Mouse (Mus musculus): ENCODE measurements around the gene Oas2.
A peak's percentile ranks its signal among the peaks of the same experiment; 100 is the strongest.

The Oas2 gene

DNA sequence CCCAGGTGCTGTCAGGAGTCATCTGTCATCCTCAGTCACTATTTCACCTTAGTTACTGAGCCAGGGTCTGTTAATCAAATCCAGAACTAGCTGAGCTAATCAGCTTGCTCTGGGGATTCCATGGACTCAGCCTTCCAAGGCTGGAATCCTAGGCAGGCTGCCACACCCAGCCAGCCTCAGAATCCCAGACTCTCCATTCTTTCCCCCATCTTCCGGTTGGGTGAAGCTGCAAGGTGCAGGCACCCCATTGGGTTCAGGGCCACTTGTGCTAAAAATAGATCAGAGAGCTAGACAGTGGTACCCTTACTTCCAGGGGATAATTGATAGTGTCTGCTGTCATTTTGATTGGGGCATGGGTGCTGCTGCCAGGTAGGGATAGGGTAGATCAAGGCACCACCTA is 16.9 kb downstream of the Oas2 start:
- no peak for DNase-seq (ENCODE audit: low spot score in 2 of 2)

DNA sequence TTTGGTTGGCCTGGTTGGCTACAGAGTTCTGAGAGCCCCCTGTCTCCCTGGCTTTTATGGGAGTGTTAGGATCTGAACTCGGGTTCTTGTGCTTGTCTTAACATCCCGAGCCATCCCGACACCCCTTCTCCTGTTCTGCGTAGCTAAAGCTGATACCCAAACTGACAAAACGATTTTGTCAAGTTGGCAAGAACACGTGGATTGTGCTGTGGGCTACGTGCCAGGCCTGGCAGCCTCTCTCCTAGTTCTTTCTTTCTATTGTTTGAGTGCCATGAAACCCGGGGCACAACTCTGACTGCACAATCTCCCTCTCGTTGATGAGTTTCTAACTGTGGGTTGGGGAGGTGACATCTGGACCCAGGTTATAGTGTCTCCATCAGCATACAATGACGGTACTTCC is 20.3 kb downstream of the Oas2 start:
- DNase-seq (ENCODE audit: low spot score in 2 of 2): no peak

DNA sequence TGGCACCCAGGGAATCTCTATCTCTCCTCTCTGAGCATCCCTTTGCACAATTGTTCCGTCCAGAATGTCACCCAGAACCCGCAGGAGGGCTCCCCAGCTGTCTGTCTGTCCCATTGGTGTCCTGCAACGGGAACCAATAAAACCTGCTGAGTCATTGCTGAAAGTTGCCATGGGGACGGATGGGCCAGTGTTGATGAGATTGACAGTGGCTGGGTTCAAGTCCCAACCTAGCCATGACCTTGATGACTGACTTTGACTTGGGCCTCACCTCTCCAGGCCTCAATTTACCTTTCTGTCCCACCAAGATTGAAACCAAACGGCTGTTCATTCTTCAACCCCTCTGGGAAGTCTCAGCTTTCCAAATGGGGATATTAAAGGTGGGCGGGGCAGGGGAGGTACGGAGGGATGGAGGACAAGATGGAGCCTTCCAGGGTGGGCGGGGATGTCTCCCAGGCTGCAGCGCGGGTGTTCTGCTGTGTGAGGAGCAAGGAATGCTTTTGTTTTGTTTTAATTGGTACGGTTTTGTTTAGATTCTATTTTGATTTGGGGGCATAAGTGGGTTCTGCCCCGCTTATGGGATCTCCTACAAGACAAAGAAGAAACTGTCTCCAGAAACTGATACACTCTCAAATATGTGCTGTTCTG is 23.7 kb downstream of the Oas2 start:
- DNase-seq (ENCODE audit: low spot score in 2 of 2): no peak

DNA sequence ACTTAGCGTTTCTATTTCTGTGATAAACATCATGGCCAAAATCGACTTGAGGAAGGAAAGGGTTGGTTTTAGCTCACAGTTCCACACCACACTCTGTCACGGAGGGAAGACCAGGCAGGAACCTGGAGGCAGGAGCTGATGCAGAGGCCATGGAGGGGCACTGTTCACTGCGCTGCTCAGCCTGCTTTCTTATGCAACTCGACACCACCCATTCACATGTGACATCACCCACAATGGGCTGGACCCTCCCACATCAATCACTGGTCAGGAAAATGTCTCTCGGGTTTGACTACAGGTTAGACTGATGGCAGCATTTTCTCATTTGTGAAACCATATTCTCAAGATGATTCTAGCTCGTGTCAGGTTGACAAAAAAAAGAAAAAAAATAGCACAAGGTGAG is 28.6 kb downstream of the Oas2 start:
- no peak for DNase-seq (ENCODE audit: low spot score in 2 of 2)

DNA sequence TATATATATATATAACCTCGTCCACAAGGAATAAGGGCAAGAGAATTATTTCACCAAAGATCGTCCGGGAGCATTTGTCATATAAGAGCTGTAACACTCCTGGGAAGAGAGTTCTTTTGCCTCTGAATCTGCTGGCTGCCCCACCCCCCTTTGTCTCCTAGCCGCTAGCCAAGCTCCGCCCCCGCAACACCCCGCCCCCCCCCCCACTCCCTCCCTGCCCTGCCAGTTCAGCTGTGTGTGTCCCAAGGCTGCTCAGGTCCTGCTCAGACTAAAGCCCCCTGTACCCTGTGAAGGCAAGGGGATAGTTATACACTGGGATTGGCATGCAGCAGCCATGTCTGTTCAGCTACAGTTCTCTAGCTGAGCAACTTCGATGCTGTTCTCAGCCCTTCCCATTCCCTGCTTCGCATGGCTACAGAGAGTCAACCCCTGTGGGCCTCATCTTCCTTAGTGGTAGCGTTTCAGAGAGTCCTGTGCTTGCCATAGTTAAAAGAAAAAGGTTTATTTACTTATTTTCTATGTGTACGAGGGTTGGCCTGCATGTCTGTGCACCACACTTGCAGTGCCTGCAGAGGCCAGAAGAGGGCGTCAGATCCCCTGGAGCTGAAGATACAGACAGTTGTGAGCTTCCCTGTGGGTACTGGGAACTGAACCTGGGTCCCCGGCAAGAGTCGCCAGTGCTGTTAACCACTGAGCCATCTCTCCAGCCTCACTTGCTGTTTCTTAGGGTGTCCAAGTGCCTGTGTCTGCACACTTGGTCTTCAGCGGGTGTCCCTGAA is 30.9 kb downstream of the Oas2 start:
- DNase-seq (ENCODE audit: low spot score in 2 of 2): no peak

DNA sequence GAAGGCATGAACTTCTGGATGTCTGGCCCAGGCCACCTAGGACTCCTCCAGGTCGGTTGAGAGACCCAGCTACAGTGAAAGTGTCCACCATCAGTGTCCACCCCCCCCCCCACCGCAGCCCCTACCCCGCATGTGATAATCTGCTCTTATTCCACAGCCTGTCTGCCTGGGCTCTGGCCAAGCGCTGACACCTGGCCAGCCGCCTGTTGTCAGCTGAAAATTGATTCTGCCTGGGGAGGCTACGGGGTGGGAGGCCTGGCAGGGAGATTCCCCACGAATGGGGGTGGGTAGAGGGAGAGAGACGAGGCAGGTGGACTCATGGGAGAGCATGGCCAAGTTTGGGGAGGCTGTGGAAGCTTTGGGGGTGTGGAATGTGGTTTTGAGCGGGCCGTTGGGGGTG is 32.5 kb downstream of the Oas2 start:
- DNase-seq (ENCODE audit: low spot score in 2 of 2): no peak

DNA sequence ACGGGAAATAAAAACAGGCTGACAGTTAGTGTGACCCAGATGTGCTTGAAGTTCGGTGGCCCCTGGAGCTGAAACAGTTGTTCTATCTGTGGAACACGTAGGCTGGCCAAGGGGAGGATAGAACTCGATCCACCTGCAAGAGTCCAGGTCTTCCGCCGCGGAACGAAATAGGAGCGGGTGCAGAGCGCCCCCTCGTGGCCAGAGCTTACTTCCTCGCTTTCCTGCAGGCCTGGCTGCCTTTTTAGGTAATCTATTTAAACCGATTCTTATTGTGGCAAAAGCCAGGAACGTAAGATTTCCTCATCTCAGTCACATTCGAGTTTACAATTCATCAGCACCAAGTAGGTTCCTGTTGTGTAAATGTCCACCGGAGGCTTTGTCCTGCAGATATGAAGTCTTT is 35.3 kb downstream of the Oas2 start:
- peak in 1 of 2 experiments; percentile 18 for DNase-seq (ENCODE audit: low spot score in 2 of 2)

DNA sequence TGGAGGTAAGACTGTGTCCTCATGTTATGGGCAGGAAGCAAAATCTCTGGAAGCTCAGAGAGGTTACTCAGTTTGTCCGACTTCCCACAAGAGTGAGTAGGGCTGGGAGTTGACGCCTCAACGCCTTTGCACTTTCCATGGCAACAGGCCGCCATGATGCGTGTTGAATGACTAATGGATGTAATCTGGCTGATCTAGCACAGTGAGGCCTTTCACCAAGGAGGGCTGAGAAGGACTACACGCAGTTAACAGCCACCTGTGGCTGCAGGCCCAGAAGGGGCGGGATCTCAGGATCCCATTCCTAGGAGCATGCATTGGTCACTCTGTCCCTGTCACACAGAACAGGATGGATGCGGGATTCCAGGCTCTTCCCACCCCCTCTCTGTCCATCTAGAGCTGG is 36.9 kb downstream of the Oas2 start:
- no peak for DNase-seq (ENCODE audit: low spot score in 2 of 2)

DNA sequence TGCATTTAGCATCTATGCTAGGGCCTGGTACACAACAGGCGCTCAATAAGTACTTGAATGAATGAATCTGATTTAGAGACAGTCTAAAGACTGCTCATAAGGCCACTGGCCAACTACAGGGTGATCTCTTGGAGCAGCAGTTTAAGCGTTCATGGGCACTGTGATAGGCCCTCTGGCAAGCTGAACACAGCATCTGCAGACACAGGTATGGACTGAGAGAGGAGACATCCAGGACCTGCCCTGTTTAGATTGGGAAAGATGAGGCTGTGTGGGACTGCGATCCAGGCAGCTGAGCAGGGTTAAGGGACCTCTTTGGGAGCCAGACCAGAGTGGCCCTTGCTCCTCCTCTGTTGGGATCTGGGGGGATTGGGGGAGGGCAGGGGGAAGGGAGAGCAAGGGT is 37.8 kb downstream of the Oas2 start, which contains the start of gene Dtx1:
Gene Dtx1, minus strand, starts transcription at position 101 of the 400 bp plus-strand sequence.
- no peak for DNase-seq (ENCODE audit: low spot score in 2 of 2)

DNA sequence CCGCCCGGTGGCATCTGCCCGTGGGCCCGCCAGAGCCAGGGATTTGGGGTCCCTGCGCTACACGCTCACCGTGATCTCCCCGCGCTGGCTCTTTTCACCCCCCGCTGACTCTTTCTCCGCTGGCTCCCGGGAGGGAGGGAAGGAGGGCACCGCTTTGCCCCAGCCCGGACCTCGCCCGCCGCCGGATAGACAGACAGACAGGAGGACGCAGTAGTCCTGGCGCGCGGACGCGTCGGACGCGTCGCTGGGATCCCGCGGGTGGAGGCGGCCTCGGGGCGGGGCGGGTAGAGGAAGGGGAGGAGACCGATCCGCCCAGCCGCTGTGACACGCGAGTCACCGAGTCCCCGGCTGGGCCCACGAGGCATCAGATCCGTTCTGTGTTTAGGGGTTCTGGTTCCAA is 38.2 kb downstream of the Oas2 start:
- peak in 1 of 2 experiments; percentile 11 for DNase-seq (ENCODE audit: low spot score in 2 of 2)

DNA sequence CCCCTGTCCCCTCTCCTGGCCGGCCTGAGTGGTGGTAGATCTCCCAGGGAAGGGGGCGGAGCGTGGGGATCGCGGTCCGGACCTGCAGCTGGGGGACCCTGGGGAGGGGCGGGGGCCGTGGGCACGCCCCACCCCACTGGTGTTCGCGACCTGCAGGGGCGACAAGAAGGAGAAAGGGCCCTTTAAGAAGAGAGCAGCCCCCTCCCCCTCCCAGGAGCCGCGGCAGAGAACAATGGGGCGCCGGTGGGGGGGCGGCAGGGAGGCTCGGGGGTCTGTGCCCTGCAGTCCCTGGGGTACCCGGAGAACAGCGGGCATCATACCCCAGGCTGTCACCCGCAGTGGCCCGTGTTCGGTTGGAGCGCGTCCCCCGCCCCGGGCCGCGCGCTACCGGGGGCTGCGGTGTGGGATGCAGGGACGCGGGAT is 38.8 kb downstream of the Oas2 start:
- no peak for DNase-seq (ENCODE audit: low spot score in 2 of 2)

DNA sequence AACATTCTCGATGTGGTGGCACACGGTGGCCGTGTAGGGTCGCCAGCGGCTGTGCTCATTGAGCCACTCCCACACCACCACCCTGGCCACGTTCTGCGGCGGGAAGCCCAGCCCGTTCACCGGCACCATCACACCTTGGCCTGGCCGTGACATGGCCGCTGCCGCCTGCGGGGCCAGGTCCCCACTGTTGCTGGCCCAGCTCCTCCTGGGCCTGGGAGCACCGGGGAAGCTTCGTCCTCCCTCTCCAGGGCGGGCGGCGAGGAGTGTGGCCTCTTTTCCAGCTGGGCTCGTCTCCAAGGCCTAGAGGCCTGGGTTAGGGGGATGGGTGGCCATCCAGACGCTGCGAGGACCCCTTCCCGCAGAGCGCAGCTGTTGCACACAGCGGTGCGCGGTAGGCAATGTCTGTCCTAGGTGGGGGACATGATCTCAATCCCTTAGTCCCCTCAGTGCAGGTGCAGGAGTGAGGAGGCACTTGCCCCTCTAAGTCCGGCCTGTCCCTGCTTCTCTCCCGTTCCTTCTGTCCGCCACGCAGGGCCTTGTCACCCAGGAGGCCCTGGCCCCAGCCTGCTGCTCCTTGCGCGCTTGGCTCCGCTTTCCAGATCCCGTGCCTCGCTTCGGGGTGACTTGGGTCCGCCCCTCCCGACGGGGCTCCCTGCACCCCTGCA is 39.4 kb downstream of the Oas2 start:
- no peak for DNase-seq (ENCODE audit: low spot score in 2 of 2)

DNA sequence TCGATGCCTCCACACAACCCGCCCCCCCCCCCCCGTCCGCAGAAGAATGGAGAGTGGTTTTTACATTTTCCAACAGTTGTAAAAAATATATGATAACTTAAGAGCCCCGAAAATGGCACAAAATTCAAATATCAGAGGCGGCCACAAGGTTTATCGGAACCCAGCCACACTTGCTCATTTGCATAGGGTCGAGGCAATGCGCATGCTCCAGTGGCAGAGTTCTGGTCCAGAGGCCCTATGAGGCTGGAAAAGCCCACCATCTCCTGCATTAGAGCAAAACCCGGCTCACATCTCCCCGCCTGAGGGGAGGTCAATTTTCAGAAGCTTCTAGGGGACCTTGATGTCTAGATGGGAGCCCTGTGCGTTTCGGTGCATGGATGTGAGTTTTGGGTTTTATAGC is 42.7 kb downstream of the Oas2 start:
- no peak for DNase-seq (ENCODE audit: low spot score in 2 of 2)

DNA sequence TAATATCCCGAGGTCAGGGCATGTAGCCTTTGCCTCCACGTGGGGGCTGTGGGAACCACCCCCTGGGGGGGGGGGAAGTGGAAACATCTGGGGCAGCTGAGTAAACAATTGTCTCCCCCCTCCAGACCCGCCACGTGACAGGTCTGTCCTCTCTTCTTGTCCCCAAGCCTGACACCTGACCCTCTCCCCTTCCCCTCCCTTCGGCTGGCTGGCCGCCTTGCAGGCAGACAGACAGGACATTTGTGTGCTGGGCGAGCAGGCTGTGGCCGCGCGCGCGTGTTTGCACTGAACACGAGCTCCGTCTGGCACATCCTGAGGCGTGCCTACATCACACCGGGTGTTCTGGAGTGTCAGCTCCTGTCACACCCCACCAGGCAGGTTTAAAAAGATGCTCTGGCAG is 43.1 kb downstream of the Oas2 start:
- DNase-seq (ENCODE audit: low spot score in 2 of 2): peak in 1 of 2 experiments; percentile 34

DNA sequence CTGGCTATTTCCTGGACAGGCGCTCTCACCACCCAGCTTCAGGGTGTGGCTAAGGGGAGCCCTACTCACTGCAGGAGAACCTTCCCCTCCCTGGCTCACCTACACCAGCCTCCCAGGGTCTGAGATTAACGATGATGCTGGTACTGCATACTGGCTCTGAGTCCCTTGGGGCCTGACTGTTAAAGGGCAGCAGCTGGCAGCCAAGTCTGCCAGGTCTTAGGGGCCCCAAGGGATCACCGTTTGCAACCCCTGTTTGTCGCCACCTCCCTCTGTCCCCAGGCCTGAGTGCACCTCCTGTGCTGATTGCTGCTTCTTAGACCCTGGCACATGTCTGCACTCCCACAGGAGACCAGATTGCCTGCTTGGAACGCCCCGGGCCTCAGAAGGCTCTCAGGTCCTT is 45.2 kb downstream of the Oas2 start:
- no peak for DNase-seq (ENCODE audit: low spot score in 2 of 2)

DNA sequence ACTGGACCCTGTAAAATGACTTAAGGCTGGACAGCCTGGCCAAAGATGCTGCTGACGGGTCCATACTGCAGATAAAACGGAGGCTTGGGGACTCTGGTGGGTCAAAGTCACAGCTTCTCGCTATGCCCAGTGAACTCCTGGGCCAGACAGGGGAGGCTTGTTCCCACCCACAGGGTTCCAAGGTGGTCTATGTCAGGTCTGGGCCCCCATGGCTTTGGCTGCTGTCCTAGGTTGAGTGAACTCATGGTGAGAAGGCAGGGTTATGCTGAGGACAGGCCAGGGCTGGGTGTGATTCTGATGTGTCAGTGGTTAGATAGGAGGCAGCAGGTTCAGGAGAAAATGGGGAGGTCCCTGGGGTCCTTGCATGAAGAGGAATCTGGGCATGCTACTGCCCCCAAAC is 46.0 kb downstream of the Oas2 start:
- no peak for DNase-seq (ENCODE audit: low spot score in 2 of 2)

DNA sequence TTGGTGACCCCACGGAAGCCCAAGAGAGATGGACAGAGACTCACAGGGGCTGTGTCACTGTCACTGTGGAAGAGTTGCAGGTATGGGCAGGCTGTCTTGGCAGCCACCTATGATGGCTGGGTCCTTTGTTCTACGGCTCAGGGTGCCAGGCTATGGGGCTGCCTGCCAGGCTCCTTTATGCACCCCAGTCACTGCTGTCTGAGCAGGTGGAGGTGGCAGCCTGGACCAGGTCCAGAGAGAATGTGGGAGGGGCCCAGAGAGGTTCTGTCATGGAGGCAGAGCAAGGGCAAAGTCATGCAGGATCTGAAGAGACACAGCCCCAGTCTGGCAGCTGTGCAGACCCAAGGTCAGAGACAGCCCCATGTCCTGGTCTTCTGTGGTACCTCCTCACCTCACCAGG is 46.7 kb downstream of the Oas2 start:
- no peak for DNase-seq (ENCODE audit: low spot score in 2 of 2)

DNA sequence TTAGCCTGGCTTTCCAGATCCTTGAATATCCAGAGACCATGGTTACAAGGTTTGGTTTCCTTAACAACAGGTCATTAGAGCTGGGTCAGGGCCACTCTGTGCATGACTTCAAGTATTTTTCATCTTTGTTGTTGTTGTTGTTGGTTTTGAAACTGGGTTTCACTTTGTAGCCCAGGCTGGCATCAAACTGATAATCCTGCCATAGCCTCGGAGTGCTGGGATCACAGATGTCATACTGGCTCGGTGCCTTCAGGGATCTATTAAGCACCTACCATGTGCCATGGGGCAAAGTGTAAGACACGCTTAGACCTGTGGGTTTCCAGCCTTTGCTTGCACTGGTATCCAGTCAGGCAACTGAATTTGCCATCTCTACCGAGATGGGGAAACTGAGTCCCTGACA is 47.2 kb downstream of the Oas2 start:
- no peak for DNase-seq (ENCODE audit: low spot score in 2 of 2)

DNA sequence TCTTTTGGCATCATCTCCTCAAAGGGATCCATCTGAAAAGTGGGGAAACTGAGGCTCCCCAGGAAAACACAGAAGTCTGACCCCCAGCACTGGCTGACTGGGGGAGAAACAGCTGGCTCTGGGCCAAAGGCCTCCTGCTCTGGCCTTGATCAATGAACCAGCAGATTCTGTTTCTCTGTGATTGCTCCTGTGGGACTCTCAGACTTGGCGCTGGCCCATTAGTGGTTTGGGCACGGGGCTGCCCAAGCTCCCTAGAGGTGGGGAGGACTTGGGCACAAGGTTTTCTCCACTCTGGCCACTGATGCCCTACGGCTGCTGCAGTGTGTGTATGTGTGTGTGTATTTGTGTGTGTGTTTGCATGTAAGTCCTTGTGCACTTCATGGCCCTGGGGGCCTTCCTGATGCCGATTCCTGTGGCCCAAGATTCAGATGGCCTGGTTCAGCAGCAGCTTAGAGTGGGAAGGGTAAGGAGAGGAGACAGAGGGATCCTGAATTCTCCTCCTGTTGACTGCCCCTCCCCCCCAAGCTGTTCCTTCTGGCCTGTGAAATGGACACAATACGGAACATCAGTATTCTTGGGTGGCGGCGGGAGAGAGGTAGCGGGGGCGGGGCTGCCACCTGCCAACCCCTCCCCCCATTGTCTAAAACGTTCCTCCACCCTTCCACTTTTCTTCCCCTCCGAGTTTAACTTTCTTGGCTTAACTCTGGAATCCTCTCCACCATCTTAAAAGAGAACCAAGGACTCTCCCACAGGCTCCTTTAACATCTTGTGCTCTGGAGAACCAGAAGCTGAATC is 48.5 kb downstream of the Oas2 start:
- DNase-seq (ENCODE audit: low spot score in 2 of 2): no peak

DNA sequence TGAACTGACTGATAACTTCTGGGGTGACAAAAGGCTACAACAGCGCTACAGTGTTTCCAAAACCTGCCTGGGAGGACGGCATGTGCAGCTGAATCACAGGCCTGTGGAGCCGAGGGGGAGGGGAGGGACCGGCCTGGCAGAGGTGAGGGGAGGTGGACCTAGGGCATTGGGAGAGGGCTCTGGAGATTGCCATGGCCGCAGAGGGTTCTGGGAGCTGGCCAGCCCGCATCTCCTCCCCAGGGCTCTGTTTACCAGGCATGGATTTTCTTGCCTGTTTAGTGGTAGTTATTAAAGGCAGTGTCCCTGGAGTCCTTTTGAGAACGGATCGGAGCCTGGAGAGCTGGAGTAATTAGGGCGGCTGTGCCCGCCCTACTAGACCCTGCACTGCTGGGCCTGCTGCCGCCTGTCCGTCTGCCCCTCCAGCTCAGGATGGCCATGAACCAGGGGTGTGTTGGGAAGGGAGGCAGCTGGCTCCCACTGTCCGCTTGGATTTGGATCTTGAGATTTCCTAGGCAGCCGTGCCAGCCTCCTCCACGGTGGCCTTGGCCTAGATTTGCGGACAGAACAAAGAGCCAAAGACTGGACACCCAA is 50.8 kb downstream of the Oas2 start:
- no peak for DNase-seq (ENCODE audit: low spot score in 2 of 2)

DNA sequence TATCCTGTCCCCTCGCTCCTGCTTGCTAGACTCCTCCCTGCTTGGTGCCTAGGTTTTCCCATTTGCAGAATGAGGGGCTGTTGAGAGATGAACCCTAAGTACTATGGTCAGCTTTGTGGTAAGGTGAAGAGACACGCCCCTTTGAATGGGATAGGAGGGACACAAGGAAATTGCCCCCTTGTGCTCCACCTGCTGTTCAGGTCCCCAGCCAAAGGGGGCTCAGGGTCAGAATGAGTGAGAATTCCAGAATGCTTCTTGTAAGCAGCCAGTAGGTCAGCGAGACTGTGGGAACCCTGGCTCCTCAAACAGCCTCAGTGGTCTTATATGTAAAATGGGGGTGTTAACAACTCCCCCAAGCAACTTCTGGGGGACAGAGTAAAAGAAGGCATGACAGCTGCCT is 51.5 kb downstream of the Oas2 start:
- no peak for DNase-seq (ENCODE audit: low spot score in 2 of 2)

DNA sequence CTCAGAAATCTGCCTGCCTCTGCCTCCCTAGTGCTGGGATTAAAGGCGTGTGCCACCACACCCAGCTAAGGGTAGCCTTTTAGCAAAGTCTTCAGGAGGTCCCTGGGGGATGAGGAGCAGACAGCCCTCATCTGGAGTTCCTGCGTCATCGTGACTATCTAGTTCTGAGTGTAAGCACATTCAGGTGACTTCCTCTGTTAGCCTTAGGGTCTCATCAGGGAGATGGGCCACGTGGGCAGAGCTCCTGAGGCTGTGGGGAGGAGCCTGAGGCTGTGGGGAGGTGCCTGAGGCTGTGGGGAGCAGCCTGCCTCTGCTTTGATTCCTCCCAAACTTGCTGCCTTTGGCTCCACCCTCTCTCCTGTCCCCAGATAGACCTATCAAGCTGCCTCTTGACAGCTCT is 52.8 kb downstream of the Oas2 start:
- no peak for DNase-seq (ENCODE audit: low spot score in 2 of 2)

Data from heart, adult 9 months (tissue).